In the genomic region with DNA sequence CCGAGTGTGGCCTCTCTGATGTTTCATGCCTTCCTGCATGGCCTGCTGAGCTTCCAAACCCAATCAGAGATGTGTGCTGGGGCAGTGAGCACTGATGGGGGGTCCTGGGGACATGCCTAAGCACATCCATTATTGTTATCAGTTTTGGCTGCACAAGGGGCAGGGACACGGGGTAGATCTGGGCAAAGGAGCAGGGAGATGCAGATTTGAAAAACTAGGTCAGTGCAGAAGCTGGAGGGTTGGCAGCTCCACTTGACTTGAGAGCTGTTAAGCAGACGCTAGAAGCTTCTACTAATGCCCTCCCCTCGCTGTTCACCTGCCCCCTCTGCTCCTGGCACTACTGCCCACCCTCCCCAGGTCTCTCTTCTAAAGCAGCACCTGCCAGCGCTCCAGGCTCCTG, we compare ENCODE assay signal across 28 mouse cellular contexts. TPM values are rescaled to one million over a fixed set of nuclear protein-coding genes. Genes with fewer than 3 reads are reported as not detected.
A peak's percentile ranks its signal among the peaks of the same experiment; 100 is the strongest.
DNase-seq lines count a peak whose midpoint lies in the region; ATAC-seq and TF ChIP-seq lines count a peak whose summit lies in the region.
"Had no signal": no experiment of that assay in that cellular context is flagged by ENCODE, and none has a peak within 500 bp of the region (broad histone marks: within the 10 kb centered on the region; RNA-seq: fewer than 3 reads in every experiment).

No protein-coding gene starts in this region.

- H3K27ac ChIP-seq in forebrain, embryonic 12.5 days = peak overlapping the region; percentile 53
- H3K27ac ChIP-seq in forebrain, embryonic 11.5 days (ENCODE audit: low read depth, low read length) = no peak overlapping the region
- peak overlapping the region; percentile 51 for H3K27ac ChIP-seq in midbrain, embryonic 13.5 days
- no peak overlapping the region for H3K27ac ChIP-seq in midbrain, postnatal 0 days (ENCODE audit: low read depth, low read length)
- H3K27ac ChIP-seq in midbrain, embryonic 16.5 days (ENCODE audit: low read length) = peak overlapping the region; percentile 61
- H3K27ac ChIP-seq: embryonic facial prominence, embryonic 13.5 days; hindbrain, postnatal 0 days; intestine, embryonic 15.5 days; layer of hippocampus, adult 2 months; liver, embryonic 12.5 days; neural tube, embryonic 15.5 days had no signal

- no peaks in the 10 kb centered on the region for H3K36me3 ChIP-seq in forebrain, embryonic 12.5 days (replicated peaks)
- no peaks in the 10 kb centered on the region for H3K36me3 ChIP-seq in forebrain, embryonic 11.5 days (ENCODE audit: control insufficient read depth, insufficient read depth, low read length)
- no peaks in the 10 kb centered on the region for H3K36me3 ChIP-seq in midbrain, embryonic 13.5 days
- H3K36me3 ChIP-seq in midbrain, postnatal 0 days (ENCODE audit: insufficient read depth, low read length) = no peaks in the 10 kb centered on the region
- no peaks in the 10 kb centered on the region for H3K36me3 ChIP-seq in midbrain, embryonic 16.5 days (ENCODE audit: control insufficient read depth, insufficient read depth, low read length)
- H3K36me3 ChIP-seq: embryonic facial prominence, embryonic 13.5 days; G1E; intestine, embryonic 15.5 days; liver, embryonic 12.5 days; neural tube, embryonic 15.5 days had no signal

- 75% methylated on average over 5 of the region's 5 CpGs for WGBS in forebrain, embryonic 12.5 days
- WGBS in forebrain, embryonic 11.5 days = 78% methylated on average over 5 of the region's 5 CpGs
- 65% methylated on average over 5 of the region's 5 CpGs for WGBS in midbrain, embryonic 13.5 days
- 67% methylated on average over 4 of the region's 5 CpGs for WGBS in midbrain, postnatal 0 days
- WGBS in midbrain, embryonic 16.5 days = 65% methylated on average over 5 of the region's 5 CpGs

- H3K4me2 ChIP-seq in forebrain, embryonic 12.5 days = no peak overlapping the region
- H3K4me2 ChIP-seq in forebrain, embryonic 11.5 days (ENCODE audit: low read depth, low read length, severe bottlenecking) = no peak overlapping the region
- no peak overlapping the region for H3K4me2 ChIP-seq in midbrain, embryonic 13.5 days (replicated peaks)
- no peak overlapping the region for H3K4me2 ChIP-seq in midbrain, postnatal 0 days (ENCODE audit: low read depth, low read length, poor library complexity, severe bottlenecking)
- no peak overlapping the region for H3K4me2 ChIP-seq in midbrain, embryonic 16.5 days (ENCODE audit: low read length)
- H3K4me2 ChIP-seq: embryonic facial prominence, embryonic 13.5 days; intestine, embryonic 15.5 days; liver, embryonic 12.5 days; neural tube, embryonic 15.5 days had no signal

- ATAC-seq in cerebellum, adult (ENCODE audit: insufficient number of reproducible peaks, low FRiP score, low TSS enrichment) = no peak
- no peak for ATAC-seq in forebrain, embryonic 12.5 days (ENCODE audit: low FRiP score)
- ATAC-seq in forebrain, embryonic 11.5 days (replicated peaks; ENCODE audit: low FRiP score) = no peak
- ATAC-seq in midbrain, embryonic 13.5 days = 0 out of 2 replicates have a peak, but pooled peaks have one; percentile 21
- ATAC-seq in midbrain, postnatal 0 days (ENCODE audit: low FRiP score) = no peak
- no peak for ATAC-seq in midbrain, embryonic 16.5 days
- ATAC-seq: hindbrain, postnatal 0 days; intestine, embryonic 15.5 days; liver, embryonic 12.5 days; liver, postnatal 0 days had no signal

- peaks cover 7% of the 10 kb centered on the region; the same call in 1 of the 2 replicates for H3K9me3 ChIP-seq in forebrain, embryonic 12.5 days
- no peaks in the 10 kb centered on the region; the same call in 1 of the 2 replicates for H3K9me3 ChIP-seq in forebrain, embryonic 11.5 days (ENCODE audit: control insufficient read depth, low read length)
- H3K9me3 ChIP-seq in midbrain, embryonic 13.5 days = 0 out of 2 replicates have a peak, but pooled peaks cover 5% of the 10 kb centered on the region
- H3K9me3 ChIP-seq in midbrain, postnatal 0 days (ENCODE audit: low read length) = no peaks in the 10 kb centered on the region
- no peaks in the 10 kb centered on the region for H3K9me3 ChIP-seq in midbrain, embryonic 16.5 days (replicated peaks; ENCODE audit: control insufficient read depth, low read length, poor library complexity, severe bottlenecking)
- H3K9me3 ChIP-seq: intestine, embryonic 15.5 days; neural tube, embryonic 15.5 days had no signal

- H3K4me3 ChIP-seq in forebrain, embryonic 12.5 days (replicated peaks) = no peak overlapping the region
- H3K4me3 ChIP-seq in forebrain, embryonic 11.5 days (ENCODE audit: low read depth, low read length) = no peak overlapping the region
- no peak overlapping the region for H3K4me3 ChIP-seq in midbrain, embryonic 13.5 days (replicated peaks)
- no peak overlapping the region for H3K4me3 ChIP-seq in midbrain, postnatal 0 days (ENCODE audit: low read depth, low read length)
- H3K4me3 ChIP-seq in midbrain, embryonic 16.5 days (ENCODE audit: low read depth, low read length) = no peak overlapping the region
- H3K4me3 ChIP-seq: embryonic facial prominence, embryonic 13.5 days; intestine, embryonic 15.5 days; layer of hippocampus, adult 2 months; liver, embryonic 12.5 days; neural tube, embryonic 15.5 days had no signal

- DNase-seq in cerebellum, adult 11 months = peak; percentile 32
- no peak for DNase-seq in forebrain, embryonic 11.5 days (ENCODE audit: low spot score)
- DNase-seq in midbrain, postnatal 0 days (ENCODE audit: low spot score) = no peak
- no peak for DNase-seq in urinary bladder, postnatal 4 days (ENCODE audit: low spot score in 2 of 2)
- DNase-seq: adrenal gland, postnatal 10 days; gastrocnemius, postnatal 10 days; heart, postnatal 14 days; kidney, adult 2 months; kidney, postnatal 36 days; left cerebral cortex, postnatal 4 days; liver, postnatal 0 days; lung, postnatal 36 days; spleen, adult 18-20 months; thymus, postnatal 14 days had no signal

- no peaks in the 10 kb centered on the region for H3K27me3 ChIP-seq in forebrain, embryonic 12.5 days
- no peaks in the 10 kb centered on the region for H3K27me3 ChIP-seq in forebrain, embryonic 11.5 days (ENCODE audit: control insufficient read depth, insufficient read depth, low read length)
- peaks cover 7% of the 10 kb centered on the region; the same call in 1 of the 2 replicates for H3K27me3 ChIP-seq in midbrain, embryonic 13.5 days
- 0 out of 2 replicates have a peak, but pooled peaks cover 4% of the 10 kb centered on the region for H3K27me3 ChIP-seq in midbrain, postnatal 0 days (ENCODE audit: insufficient read depth, low read length)
- no peaks in the 10 kb centered on the region for H3K27me3 ChIP-seq in midbrain, embryonic 16.5 days (ENCODE audit: control insufficient read depth, insufficient read depth, low read depth, low read length)
- H3K27me3 ChIP-seq: embryonic facial prominence, embryonic 13.5 days; intestine, embryonic 15.5 days; liver, embryonic 12.5 days; neural tube, embryonic 15.5 days had no signal

- TF ChIP-seq CTCF in midbrain, postnatal 0 days (IDR thresholded peaks at IDR 0.05) = no peak

- peaks cover 45% of the 10 kb centered on the region for H3K4me1 ChIP-seq in forebrain, embryonic 12.5 days
- H3K4me1 ChIP-seq in forebrain, embryonic 11.5 days (replicated peaks; ENCODE audit: control insufficient read depth, insufficient read depth, low read length) = peaks cover 5% of the 10 kb centered on the region; the same call in 1 of the 2 replicates
- peaks cover 48% of the 10 kb centered on the region for H3K4me1 ChIP-seq in midbrain, embryonic 13.5 days (replicated peaks)
- H3K4me1 ChIP-seq in midbrain, postnatal 0 days (ENCODE audit: insufficient read depth, low read length) = peaks cover 6% of the 10 kb centered on the region; the same call in 1 of the 2 replicates
- H3K4me1 ChIP-seq in midbrain, embryonic 16.5 days (ENCODE audit: control insufficient read depth, insufficient read depth, low read length) = peaks cover 19% of the 10 kb centered on the region
- H3K4me1 ChIP-seq: embryonic facial prominence, embryonic 13.5 days; intestine, embryonic 15.5 days; liver, embryonic 12.5 days had no signal

- no peak overlapping the region for H3K9ac ChIP-seq in forebrain, embryonic 12.5 days
- no peak overlapping the region for H3K9ac ChIP-seq in forebrain, embryonic 11.5 days (ENCODE audit: low read length)
- H3K9ac ChIP-seq in midbrain, embryonic 13.5 days (replicated peaks) = 0 out of 2 replicates have a peak overlapping the region, but pooled peaks have one; percentile 34
- no peak overlapping the region; the same call in 1 of the 2 replicates for H3K9ac ChIP-seq in midbrain, postnatal 0 days (replicated peaks; ENCODE audit: low read length, poor library complexity, severe bottlenecking)
- no peak overlapping the region for H3K9ac ChIP-seq in midbrain, embryonic 16.5 days (ENCODE audit: low read depth, low read length)
- H3K9ac ChIP-seq: embryonic facial prominence, embryonic 13.5 days; intestine, embryonic 15.5 days; liver, embryonic 12.5 days; liver, postnatal 0 days; neural tube, embryonic 15.5 days had no signal

RNA-seq across cellular contexts. Expression of gene Igsf21, which starts 20.5 kb away (rescaled TPM):
- 21.7 and 22.8 TPM in 2 replicates for polyA plus RNA-seq in forebrain, embryonic 12.5 days (2016; fragmentation: Nextera tagmentation; extraction: Ambion mirVana)
- polyA plus RNA-seq in forebrain, embryonic 11.5 days (2014; fragmentation: Nextera tagmentation; extraction: Ambion mirVana) = 12.7 and 13.3 TPM in 2 replicates
- polyA plus RNA-seq in midbrain, embryonic 13.5 days (2015; fragmentation: Nextera tagmentation; extraction: Ambion mirVana) = 57.0 and 58.9 TPM in 2 replicates
- total RNA-seq in midbrain, postnatal 0 days (2014; rRNA removed) = 115 and 145 TPM in 2 replicates
- polyA plus RNA-seq in midbrain, postnatal 0 days (2015; fragmentation: Nextera tagmentation; extraction: Ambion mirVana) = 146 TPM in 2 replicates
- 114 and 119 TPM in 2 replicates for polyA plus RNA-seq in midbrain, embryonic 16.5 days (2015; fragmentation: Nextera tagmentation; extraction: Ambion mirVana)
- total RNA-seq: common myeloid progenitor, adult 5-6 weeks; G1E; megakaryocyte, adult 5-6 weeks; monocyte, adult 5-6 weeks had no signal
- polyA plus RNA-seq: G1E; liver, postnatal 0 days had no signal

Comparison
In these comparisons a context has a peak if more than half of its experiments do, and no peak if none do; other contexts are left out.
1. H3K27ac ChIP-seq: peak in forebrain, embryonic 12.5 days (single experiment), midbrain, embryonic 13.5 days (single experiment) and midbrain, embryonic 16.5 days (single experiment); none in forebrain, embryonic 11.5 days (single experiment) and midbrain, postnatal 0 days (single experiment).